Mouse (Mus musculus) midbrain, postnatal 0 days (tissue): ENCODE data around the gene Scgb1b19. TPM values are rescaled to one million over a fixed set of nuclear protein-coding genes. Genes with fewer than 3 reads are reported as not detected.
"Not testable (repeated sequence)": the region's sequence is repeated elsewhere in the genome, so short reads cannot be mapped to it uniquely, and the experiment has no call there.

Experiments
- ATAC-seq: fragments of 200-750 bp; cut with Nextera tagmentation; 2 replicates; pipeline ENCODE4 v1.8.0; 2017; ENCODE audit warnings: moderate number of reproducible peaks, mild to moderate bottlenecking, moderate TSS enrichment, moderate library complexity; ENCODE audit not compliant: low FRiP score
- DNase-seq: peaks from one replicate; pipeline ENCODE4 v3.0.0-alpha.2; 2015; ENCODE audit warnings: low spot score
- H3K27ac ChIP-seq: fragments of 300-500 bp; sonication (generic); 2 replicates; pipeline ENCODE4 v1.5.1; 2014; ENCODE audit warnings: low read depth, mild to moderate bottlenecking, low read length, mixed read lengths
- H3K27me3 ChIP-seq: fragments of 300-500 bp; sonication (generic); 2 replicates; pipeline ENCODE4 v1.6.1; 2014; ENCODE audit warnings: low read length, control low read depth, mixed read lengths; ENCODE audit not compliant: insufficient read depth
- H3K36me3 ChIP-seq: fragments of 300-500 bp; sonication (generic); 2 replicates; pipeline ENCODE4 v1.6.1; 2014; ENCODE audit warnings: low read length, control low read depth, mixed read lengths; ENCODE audit not compliant: insufficient read depth
- H3K4me1 ChIP-seq: fragments of 300-500 bp; sonication (generic); 2 replicates; pipeline ENCODE4 v1.6.1; 2014; ENCODE audit warnings: mild to moderate bottlenecking, control low read depth, antibody characterized with exemption, low read length, mixed read lengths; ENCODE audit not compliant: insufficient read depth
- H3K4me2 ChIP-seq: fragments of 300-500 bp; sonication (generic); 2 replicates; pipeline ENCODE4 v1.6.1; 2014; ENCODE audit warnings: low read depth, mild to moderate bottlenecking, low read length, mixed read lengths; ENCODE audit not compliant: poor library complexity, severe bottlenecking
- H3K4me3 ChIP-seq: fragments of 300-500 bp; sonication (generic); 2 replicates; pipeline ENCODE4 v1.5.1; 2014; ENCODE audit warnings: low read depth, mild to moderate bottlenecking, low read length, moderate library complexity
- H3K9ac ChIP-seq: fragments of 300-500 bp; sonication (generic); replicated peaks from 2 replicates; pipeline ENCODE4 v1.6.1; 2014; ENCODE audit warnings: mild to moderate bottlenecking, low read length, moderate library complexity, mixed read lengths; ENCODE audit not compliant: poor library complexity, severe bottlenecking
- H3K9me3 ChIP-seq: fragments of 300-500 bp; sonication (generic); 2 replicates; pipeline ENCODE4 v1.6.1; 2016; ENCODE audit warnings: low read length, control low read depth
- WGBS: fragments of 180-500 bp; shearing (Covaris S2); extraction: QIAGEN DNeasy Blood & Tissue Kit; methylation state at CpG from one replicate; pipeline ENCODE4 v1.1.7; 2014; 5-methylcytosine and 5-hydroxymethylcytosine counted together
- polyA plus RNA-seq: library from polyadenylated mRNA; unstranded; fragments of >200 nt; fragmentation: Nextera tagmentation; extraction: Ambion mirVana; gene quantifications from 2 replicates; pipeline ENCODE4 v1.2.1, GENCODE M21; 2015
- total RNA-seq: library from RNA; depleted of rRNA; stranded (reverse); fragments of >200 nt; gene quantifications from 2 replicates; pipeline ENCODE4 v1.2.3, GENCODE M21; 2014; rRNA removed

The Scgb1b19 gene
- total RNA-seq (not detected in 2 replicates), polyA plus RNA-seq (not detected in 2 replicates)

DNA sequence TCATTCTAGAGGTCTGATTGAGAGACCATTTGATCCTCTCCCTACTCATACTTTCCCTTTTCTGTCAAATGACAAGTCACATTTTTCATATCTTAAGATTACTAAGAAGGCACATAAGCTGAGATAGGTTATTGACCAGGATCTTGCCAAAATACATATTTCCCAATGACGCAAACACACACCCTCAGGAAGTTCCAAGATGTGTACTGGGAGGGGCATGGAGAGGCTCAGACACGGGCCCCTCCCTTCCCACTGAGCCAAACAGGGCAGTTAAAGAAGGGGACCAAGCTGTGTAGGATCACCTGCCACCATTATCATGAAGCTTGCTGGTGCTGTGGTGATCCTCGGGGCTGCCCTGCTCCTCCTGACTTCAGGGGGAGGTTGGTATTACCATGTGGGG lies at the start of gene Scgb1b19:
Gene Scgb1b19, plus strand, starts transcription at position 301 of the 400 bp plus-strand sequence.
- not testable (repeated sequence) for H3K4me1 ChIP-seq, DNase-seq, H3K27ac ChIP-seq, H3K9ac ChIP-seq, ATAC-seq, H3K4me3 ChIP-seq, H3K9me3 ChIP-seq, H3K36me3 ChIP-seq, H3K27me3 ChIP-seq, H3K4me2 ChIP-seq
- WGBS, result 90% methylated on average over 2 of the region's 3 CpGs

DNA sequence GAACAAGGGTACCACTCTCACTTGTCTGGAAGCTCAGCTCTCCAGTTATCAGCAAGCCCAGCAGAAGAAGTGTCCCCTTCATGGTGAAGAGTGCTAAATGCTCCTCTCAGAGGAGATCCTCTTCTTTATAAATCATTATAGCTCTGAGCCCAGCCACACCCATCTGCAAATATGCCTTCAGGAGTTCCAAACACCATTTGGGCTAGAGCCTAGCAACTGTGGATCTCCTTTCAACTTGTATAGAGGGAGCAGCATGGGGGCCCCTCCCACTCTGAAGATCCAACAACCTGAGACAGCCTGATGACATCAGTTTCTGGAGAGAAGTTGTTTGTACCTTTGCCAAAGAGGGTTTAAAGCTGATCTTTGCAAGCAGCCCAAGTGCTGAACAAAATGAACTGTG lies 6.9 kb upstream of the Scgb1b19 start, which contains the start of gene Scgb2b19:
Gene Scgb2b19, minus strand, starts transcription at position 101 of the 400 bp plus-strand sequence.
- H3K4me1 ChIP-seq, H3K36me3 ChIP-seq, ATAC-seq, H3K4me3 ChIP-seq, H3K4me2 ChIP-seq, H3K27me3 ChIP-seq, H3K9me3 ChIP-seq, H3K9ac ChIP-seq, DNase-seq, H3K27ac ChIP-seq: not testable (repeated sequence)

Other genes starting within 250 kb of the Scgb1b19 start
- not detected in 2 replicates for gene Scgb2b17, start 230.7 kb upstream of the Scgb1b19 start, total RNA-seq
- gene Scgb2b17, start 230.7 kb upstream of the Scgb1b19 start, polyA plus RNA-seq, result not detected in 2 replicates
- not detected in 2 replicates for gene Scgb1b17, start 223.8 kb upstream of the Scgb1b19 start, total RNA-seq
- not detected in 2 replicates for gene Scgb1b17, start 223.8 kb upstream of the Scgb1b19 start, polyA plus RNA-seq
- not detected in 2 replicates for gene Scgb2b18, start 113.4 kb upstream of the Scgb1b19 start, total RNA-seq
- gene Scgb2b18, start 113.4 kb upstream of the Scgb1b19 start, polyA plus RNA-seq, result not detected in 2 replicates
- gene Scgb1b18, start 101.7 kb upstream of the Scgb1b19 start, total RNA-seq, result not detected in 2 replicates
- not detected in 2 replicates for gene Scgb1b18, start 101.7 kb upstream of the Scgb1b19 start, polyA plus RNA-seq
- gene Scgb2b19, start 7.0 kb upstream of the Scgb1b19 start, total RNA-seq, result not detected in 2 replicates
- not detected in 2 replicates for gene Scgb2b19, start 7.0 kb upstream of the Scgb1b19 start, polyA plus RNA-seq
- not detected in 2 replicates for gene Scgb2b20, start 79.0 kb downstream of the Scgb1b19 start, total RNA-seq
- not detected in 2 replicates for gene Scgb2b20, start 79.0 kb downstream of the Scgb1b19 start, polyA plus RNA-seq
- not detected in 2 replicates for gene Scgb1b20, start 85.9 kb downstream of the Scgb1b19 start, total RNA-seq
- gene Scgb1b20, start 85.9 kb downstream of the Scgb1b19 start, polyA plus RNA-seq, result not detected in 2 replicates
- not detected in 2 replicates for gene Scgb2b21, start 233.2 kb downstream of the Scgb1b19 start, total RNA-seq
- gene Scgb2b21, start 233.2 kb downstream of the Scgb1b19 start, polyA plus RNA-seq, result not detected in 2 replicates